Mouse (Mus musculus) spleen, postnatal 14 days (tissue): ENCODE results near the gene 1700125H20Rik.
A peak's percentile ranks its signal among the peaks of the same experiment; 100 is the strongest.

ENCODE experiments used
- DNase-seq, 2 experiments: peaks; one replicate each; pipeline ENCODE4 v3.0.0; 2021 to 2022; ENCODE audit warnings: low spot score in 2 of 2

The 1700125H20Rik gene

DNA sequence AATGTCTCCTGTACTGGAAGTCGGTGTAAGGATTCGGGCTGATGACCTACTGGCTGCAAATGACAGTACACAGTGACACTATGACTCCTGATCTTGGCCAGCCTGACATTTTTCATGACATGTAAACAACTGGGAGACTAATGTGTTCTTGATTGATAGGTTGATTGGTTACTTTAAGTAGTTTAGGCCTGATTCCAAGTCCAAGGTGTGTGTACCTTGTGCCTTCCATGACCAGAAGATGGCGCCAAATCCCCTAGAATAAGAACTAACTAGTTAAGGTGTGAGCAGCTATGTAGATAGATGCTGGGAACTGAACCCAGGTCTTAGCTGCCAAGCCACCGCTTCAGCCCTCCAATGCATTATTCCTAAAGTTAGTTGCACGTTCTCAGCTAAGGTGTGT is 13.9 kb downstream of the 1700125H20Rik start:
- peak; percentile 15 to 67 for DNase-seq

DNA sequence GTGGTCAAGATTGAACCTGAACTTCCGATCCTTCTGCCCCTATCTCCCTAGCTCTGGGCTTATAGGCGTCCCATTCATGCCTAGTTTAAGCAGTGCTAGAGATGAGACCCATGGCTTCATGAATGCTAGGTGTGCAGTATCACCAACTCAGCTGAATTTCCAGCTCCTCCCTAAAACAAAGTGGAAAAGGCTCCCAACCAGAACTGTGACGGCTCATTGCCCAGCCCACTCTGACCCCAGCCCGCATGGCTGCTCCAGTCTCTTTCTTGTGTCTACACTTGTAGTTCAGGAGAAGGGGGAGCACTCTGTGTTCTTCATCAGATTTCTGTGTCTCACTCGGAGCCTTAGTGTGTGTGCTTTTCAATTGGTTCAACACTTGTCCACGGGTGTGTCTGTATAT is 14.6 kb downstream of the 1700125H20Rik start:
- no peak for DNase-seq

DNA sequence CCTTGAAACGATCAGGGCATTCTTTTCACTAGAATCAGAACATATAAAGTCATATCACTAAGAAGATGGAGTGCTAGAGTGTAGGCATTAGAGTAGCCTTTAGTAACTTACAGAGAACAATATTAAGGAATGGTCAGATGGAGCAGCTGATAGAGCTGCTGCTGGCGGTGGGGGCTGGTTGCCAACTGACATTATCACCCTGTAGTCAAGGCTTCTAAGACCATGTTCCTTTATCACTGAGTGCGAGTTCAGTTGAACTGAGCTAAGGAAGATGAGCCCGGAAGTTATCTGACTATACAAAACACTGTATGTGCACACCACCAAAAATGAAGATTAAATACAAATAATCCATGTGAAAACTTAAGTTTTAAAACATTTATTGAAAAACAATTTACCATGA is 18.9 kb downstream of the 1700125H20Rik start:
- no peak for DNase-seq

DNA sequence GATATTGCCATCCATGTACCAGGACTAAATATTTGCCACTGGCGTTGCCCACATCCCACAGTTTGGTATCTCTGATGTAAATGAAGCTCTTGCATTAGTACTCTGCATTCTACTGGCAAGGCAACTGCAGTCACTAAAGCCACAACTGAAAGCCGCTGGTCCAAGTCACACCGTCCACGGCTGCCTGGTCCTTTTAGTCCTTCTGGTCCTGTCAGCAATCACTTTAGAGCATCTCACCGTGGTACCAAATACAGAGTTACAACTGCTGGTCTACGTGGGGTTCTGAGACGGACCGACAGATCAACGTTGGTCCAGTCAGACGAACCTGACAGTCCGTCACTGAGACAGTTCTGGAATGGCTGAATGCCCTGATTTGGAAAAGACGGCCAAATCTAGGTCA is 20.5 kb downstream of the 1700125H20Rik start:
- no peak for DNase-seq

DNA sequence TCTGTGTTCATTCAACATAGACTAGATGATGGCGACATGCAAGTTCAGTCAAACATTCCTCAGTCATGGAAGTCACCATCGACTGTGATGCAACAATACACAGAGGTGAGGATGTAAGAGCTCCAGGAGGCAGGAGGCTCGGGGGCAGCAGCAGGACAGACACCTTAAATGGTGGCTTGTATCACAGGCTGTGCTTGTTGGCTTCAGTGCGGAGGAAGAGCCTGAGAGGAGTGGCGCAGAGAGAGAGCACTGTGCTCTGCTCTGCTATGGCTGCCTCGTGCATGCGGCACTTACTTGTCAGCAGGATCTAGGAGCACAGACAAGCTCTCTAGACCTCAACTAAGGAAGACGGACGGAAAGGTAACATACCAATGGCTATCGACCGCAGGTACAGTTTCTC is 24.0 kb downstream of the 1700125H20Rik start:
- no peak for DNase-seq

DNA sequence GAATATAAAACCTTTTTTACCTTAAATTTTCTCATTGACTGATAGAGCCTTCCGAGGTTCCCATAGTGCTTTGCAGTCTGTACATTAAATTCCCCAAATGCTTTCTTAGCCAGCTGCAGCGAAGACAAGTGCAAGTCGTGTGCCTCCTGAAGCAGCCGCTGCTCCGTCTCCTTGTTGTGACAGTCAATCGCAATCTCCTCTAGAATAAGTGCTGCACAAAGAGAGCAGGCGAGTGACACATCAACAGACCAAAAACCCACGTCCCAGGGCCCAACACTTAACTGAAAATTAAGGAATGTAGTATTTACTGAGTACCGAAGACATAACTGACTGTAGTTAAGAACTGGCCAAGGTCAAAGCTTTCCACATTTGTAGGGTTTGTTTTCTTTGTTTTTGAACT is 25.8 kb downstream of the 1700125H20Rik start:
- DNase-seq: no peak

DNA sequence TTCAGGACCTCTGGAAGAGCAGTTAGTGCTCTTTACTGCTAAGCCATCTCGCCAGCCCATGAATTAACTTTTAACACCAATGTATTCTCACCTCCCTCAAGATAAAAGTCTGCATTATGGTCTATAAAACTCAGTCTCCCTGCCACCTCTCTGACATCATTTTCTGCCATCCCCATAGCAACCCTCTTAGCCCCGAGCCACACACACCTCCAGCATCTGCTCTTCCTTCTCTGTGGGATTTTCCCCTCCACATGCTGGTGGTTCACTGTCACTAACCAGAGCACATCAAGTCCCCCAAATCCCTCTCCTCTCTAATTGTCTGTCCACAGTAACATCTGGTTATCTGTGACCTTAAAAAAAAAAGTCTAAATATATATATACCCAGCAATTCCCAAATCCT is 28.7 kb downstream of the 1700125H20Rik start:
- DNase-seq: no peak

DNA sequence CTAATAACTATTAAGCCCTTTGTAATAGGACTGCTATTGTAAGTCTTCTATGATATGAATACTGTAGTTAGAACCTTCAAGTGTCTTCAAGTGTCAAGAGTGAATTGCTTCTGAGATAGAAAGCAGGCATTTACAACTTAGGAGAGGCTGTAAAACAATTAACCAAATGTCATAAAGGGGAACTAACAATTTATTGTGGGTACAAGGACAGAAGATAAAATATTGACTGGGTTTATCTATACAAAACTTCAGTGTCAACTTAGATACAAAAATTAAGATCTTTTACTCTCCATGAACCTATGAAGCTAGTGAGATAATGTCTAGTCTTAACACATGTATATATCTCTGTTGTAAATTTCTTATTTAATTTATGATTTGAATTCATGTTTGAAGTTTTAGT is 36.0 kb downstream of the 1700125H20Rik start:
- DNase-seq: no peak

DNA sequence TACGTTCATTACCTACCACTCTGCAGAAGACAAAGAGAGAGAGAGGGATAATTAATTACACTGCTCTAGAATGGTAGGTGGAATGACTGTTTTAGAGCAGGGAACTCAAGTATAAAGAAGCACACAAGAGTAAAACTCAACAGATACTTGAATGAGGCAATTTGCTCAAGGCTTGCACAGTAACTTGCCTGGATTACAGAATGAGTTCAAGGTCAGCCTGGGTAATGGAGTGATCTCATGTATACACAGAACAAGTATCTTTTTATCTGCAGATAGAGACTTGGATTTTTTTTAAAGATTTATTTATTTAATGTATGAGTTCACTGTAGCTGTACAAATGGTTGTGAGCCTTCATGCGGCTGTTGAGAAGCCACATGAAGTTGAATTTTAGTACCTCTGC is 40.9 kb downstream of the 1700125H20Rik start:
- DNase-seq: no peak

DNA sequence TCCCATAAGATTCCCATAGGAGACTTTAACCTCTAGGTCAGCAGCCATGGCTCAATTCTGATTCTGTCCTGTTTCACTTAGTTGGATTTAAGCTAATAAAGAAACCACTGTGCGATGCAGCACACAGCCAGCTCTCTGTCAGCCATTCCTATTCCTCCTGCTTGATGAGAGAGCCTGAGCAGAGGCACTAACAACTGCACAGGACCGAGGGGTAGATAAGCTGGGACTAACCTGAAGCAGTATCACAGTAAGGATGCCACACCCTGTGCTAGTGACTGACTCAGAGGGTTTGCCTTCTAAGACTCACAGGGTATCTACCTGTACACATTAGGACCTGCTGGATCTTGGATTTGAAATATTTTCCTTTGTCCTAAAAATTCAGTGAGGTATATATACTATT is 43.0 kb downstream of the 1700125H20Rik start:
- DNase-seq: no peak

DNA sequence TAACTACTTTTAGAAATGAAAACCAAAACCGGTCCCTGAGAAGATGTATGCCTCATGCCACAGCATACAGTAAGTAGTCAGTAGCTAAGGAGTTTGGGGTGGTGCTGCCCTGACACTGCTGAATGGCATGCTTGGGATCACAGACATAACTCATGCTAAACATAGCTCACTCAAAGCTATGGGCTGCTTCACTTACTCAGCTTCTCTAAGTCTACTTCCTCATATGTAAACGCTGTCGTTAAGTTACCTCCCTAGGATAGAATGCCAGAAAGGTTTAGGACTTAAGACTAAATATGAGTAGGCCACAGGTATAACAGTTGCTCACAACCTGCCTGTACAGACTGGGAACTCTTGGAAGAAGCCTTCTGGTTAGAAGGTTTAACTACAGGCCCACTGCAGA is 44.5 kb downstream of the 1700125H20Rik start:
- no peak for DNase-seq

DNA sequence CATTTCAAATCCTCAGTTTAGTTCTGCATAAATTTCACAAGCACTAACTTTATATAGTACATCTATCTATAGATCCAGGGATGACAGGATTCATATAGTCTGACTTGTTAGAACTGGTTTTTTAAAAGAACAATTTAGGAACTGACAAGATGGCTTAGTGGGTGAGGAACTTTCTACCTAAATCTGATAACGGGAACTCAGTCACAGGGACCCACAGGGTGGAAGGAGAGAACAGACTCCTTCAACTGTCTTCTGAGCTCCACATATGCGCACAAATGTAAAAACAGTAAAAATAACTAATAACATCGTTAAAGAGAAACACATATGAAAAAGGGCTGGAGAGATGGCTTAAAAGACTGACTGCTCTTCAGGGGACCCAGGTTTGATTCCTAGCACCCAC is 48.8 kb downstream of the 1700125H20Rik start:
- no peak for DNase-seq

DNA sequence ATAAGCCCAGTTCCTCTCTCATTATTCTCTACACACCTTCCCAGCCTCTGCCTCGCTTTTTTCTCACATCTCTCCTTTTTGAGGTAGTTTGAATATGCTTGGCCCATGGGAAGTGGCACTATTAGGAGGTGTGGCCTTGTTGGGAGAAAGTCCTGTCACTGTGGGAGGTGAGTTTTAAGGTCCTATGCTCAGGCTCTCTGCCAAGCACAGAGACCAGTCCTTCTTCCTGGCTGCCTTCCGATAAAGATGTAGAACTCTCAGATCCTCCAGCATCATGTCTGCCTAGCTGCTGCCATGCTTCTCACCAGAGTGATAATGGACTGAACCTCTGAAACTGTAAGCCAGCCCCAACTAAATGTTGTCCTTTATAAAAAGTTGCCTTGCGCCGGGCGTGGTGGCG is 52.4 kb downstream of the 1700125H20Rik start:
- DNase-seq: no peak

DNA sequence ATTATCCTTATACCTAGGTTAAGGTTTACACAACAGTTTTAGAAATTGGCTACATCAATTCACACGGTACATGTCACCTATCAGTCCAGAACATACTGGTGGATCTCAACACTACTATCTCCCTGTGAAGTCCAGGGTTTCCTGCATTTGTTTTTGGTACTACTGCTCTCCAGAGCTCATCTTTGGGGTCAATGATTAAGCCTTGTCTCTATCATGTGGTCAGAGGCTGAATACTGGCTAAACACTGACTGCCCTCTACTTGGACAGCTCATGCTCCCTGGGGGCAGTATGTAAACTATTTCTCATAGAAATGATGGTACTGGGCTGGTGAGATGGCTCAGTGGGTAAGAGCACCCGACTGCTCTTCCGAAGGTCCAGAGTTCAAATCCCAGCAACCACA is 53.0 kb downstream of the 1700125H20Rik start:
- no peak for DNase-seq
